Mouse (Mus musculus) adrenal gland, postnatal 10 days (tissue): ENCODE measurements around the gene Anapc7. TPM values are rescaled to one million over a fixed set of nuclear protein-coding genes. Genes with fewer than 3 reads are reported as not detected.
A peak's percentile ranks its signal among the peaks of the same experiment; 100 is the strongest.
"Not testable (repeated sequence)": the region's sequence is repeated elsewhere in the genome, so short reads cannot be mapped to it uniquely, and the experiment has no call there.

Source experiments
- DNase-seq: peaks from one replicate; pipeline ENCODE4 v3.0.0; 2021; ENCODE audit warnings: mixed read lengths
- total RNA-seq, 2 experiments: library from RNA; stranded (reverse); gene quantifications; 2 replicates each; pipeline ENCODE4 v1.2.3; 2021

Gene Anapc7
- total RNA-seq, 2 experiments from 2014 or later = 46.8 to 50.1 TPM

GRCm38 (mm10) chr5:122405537-122405936 lies 16.0 kb upstream of the Anapc7 start:
- DNase-seq = no peak

DNA sequence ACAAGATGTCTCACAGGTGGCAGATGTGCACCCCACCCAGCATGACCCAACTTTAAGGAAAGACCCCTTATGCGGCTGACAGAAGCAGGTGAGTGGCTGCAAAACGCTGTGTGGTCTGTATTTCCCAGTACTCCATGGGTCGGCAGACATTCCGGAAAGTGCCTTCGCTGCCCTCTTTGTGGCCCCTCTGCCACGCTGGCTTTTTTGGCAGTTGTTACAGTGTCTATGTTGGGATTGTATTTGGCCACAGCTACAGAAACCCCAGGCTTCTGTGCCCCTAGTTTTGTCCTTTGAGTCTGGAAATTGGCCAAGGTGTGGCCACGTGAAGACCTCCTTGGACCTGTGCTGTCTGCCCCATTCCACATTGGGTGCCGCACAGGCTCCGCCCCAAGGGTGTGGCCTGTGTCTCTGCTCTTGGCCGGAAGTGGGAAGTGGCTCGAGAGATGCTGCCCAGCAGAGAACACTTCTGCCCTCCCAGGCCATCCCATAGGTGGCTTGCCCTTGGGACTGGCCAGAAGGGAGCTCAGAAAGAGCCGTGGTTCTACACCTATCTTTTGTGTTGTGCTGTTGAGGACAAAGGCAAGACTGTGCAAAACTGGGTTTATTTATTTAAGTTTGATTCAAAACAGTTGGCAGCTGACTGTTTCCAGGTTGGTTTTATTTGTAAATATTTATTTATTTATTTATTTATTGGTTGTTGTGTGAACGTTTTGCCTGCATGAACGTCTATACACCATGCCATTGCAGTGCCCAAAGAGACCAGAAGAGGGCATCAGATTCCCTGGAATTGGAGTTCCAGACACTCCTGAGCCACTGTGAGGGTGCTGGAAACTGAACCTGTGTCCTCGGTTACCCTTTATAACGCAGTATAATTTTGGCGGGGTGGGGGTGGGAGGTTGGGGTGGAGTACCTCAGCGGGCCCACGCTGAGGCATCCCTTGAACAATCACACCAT lies 11.5 kb upstream of the Anapc7 start:
- DNase-seq = no peak

- DNase-seq = no peak
These were observed 9.6 kb upstream of the Anapc7 start for GRCm38 (mm10) chr5:122411892-122412291.

GRCm38 (mm10) chr5:122412826-122413225 lies 8.7 kb upstream of the Anapc7 start:
- no peak for DNase-seq

DNA sequence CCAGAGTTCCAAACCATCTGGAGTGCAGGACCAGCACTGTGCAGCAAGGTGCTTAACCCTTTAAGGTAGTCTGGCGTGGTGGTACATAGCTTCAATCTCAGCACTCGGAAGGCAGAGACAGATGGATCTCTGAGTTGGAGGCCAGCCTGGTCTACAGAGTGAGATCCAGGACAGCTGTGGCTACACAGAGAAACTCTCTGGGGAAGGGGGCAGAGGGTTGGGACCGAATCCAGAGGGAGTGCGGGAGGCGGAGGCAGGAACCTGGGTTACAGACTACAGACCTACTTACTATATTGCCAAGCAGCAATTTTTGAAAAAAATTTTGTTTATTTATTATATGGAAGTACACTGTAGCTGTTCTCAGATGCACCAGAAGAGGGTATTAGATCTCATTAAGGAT lies 7.1 kb upstream of the Anapc7 start:
- no peak for DNase-seq

DNA sequence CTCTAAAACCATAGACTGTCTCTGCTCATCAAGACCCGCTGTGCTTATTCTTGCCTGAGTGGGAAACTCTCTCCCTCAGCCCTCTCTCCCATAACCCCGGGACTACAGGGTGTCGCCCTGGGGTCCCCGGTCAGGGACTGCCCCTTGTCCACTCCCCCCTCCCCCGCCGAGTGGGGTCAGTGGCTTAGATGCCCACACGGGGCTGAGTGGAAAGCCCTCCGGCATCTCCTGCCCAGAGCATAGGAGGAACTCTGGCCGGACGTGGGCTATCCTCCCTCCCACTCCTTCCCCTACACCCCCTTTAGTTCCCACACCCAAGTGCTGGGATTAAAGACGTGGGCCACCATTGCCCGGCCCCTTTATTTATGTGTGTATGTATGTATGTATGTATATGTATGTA lies 6.0 kb upstream of the Anapc7 start:
- no peak for DNase-seq

DNA sequence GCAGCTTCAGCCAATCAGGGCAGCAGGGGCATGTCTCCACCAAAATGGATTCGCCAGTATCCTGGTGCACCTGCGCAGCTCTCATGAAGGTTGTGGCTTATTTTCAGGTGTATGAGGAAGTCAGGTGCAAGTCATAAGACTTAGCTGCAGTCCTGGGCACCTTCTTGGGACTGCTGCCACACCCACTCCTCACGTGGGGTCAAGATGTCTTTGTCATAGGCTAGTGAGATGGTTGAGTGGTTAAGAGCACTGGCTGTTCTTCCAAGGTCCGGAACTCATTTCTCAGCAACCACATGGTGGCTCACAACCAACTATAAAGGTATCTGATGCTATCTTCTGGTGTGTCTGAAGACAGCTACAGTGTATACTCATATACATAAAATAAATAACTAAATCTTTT lies 817 bp upstream of the Anapc7 start:
- not testable (repeated sequence) for DNase-seq

GRCm38 (mm10) chr5:122422071-122422964 lies 825 bp downstream of the Anapc7 start:
- peak; percentile 93 for DNase-seq

GRCm38 (mm10) chr5:122423083-122423482 lies 1.6 kb downstream of the Anapc7 start:
- DNase-seq = no peak

GRCm38 (mm10) chr5:122425550-122425949 lies 4.1 kb downstream of the Anapc7 start:
- no peak for DNase-seq

DNA sequence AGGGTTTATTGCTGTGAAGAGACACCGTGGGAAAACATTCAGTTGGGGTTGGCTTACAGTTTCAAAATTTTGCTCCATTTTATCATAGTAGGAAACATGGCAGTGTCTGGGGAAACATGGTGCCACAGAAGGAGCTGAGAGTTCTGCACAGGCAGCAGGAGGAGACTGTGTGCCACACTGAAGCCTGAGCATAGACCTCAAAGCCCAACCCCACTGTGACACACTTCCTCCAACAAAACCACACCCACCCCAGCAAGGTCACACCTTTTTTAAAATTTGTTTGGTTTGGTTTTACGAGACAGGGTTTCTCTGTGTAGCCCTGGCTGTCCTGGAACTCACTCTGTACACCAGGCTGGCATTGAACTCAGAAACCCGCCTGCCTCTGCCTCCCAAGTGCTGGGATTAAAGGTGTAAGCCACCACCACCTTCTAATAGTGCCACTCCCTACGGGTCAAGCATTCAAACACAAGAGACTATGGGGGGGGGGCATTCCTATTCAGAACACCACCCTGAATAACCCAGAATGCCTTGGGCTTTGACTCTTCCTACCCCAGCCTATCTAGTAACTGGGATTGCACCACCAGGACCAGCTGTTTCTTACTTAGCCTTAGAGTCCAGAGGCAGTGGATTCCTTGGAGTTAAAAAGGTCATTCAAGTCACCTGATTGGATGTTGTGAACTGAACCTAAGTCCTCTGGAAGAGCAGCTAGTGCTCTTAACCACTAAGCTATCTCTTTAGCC lies 8.7 kb downstream of the Anapc7 start:
- DNase-seq = no peak

DNA sequence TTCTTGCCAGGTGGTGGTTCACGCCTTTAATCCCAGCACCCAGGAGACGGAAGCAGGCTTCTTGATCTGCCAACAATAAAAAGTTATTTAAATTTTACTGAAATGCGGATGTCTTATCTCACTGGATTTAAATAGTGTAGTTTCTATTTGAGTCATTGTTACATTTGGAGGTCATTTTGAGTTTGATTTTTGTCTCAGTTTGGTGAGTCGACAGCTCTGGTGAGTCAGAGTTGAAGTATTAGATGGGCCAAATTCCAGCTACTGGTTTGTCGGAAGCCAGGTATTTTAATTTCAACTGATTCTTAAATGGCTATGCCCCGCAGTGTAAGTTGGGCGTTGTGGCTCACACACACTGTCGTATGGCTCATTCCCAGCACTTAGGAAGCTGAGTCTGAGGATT lies 9.7 kb downstream of the Anapc7 start:
- DNase-seq = no peak

- no peak for DNase-seq
These were observed 13.0 kb downstream of the Anapc7 start for GRCm38 (mm10) chr5:122434541-122434940.

GRCm38 (mm10) chr5:122439400-122440094 lies 18.1 kb downstream of the Anapc7 start:
- no peak for DNase-seq

- no peak for DNase-seq
These were observed 18.7 kb downstream of the Anapc7 start for GRCm38 (mm10) chr5:122440095-122440630.

- DNase-seq = no peak
These were observed 23.0 kb downstream of the Anapc7 start for GRCm38 (mm10) chr5:122444492-122444891.

- DNase-seq = no peak
These were observed 23.6 kb downstream of the Anapc7 start for GRCm38 (mm10) chr5:122445051-122445610.

GRCm38 (mm10) chr5:122447857-122448256 lies 26.4 kb downstream of the Anapc7 start:
- no peak for DNase-seq

- no peak for DNase-seq
These were observed 27.4 kb downstream of the Anapc7 start for GRCm38 (mm10) chr5:122448869-122449268.

DNA sequence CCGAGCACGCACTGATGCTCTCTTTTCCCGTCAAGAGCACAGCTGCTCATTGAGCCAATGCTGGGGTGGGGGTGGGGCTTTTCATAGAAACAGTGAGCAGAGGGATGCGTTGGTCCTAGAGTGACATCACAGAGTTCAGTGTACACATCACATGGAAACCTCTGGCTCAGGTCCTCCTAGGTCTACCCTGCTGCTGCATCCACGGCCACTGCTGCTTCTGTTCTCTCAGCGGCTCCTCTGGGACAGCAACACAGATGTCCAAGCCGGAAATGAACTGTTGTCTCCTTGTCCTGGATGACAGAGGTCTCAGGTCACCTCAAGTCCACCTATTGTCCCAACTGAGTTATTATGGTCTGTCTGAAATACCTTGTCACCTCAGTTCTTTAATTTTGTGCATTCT lies 28.5 kb downstream of the Anapc7 start:
- DNase-seq = no peak

- no peak for DNase-seq
These were observed 29.4 kb downstream of the Anapc7 start for GRCm38 (mm10) chr5:122450913-122451317.
